Mouse (Mus musculus): ENCODE measurements at regions not wholly inside any gene's neighbourhood (a gene's known extent, or its start where the extent isn't known, plus 50 kb on each side); places are given as distances from the start of the nearest gene placed in this dataset.
"Not testable (repeated sequence)": the region's sequence is repeated elsewhere in the genome, so short reads cannot be mapped to it uniquely, and the experiment has no call there.

GRCm38 (mm10) chr6:37745393-37746100 is 125.1 kb upstream of the Trim24 start:
- no peak for DNase-seq (ENCODE audit: low spot score in 2 of 2)

GRCm38 (mm10) chr6:37747793-37748192 is 122.8 kb upstream of the Trim24 start:
- DNase-seq (ENCODE audit: low spot score in 2 of 2) = not testable (repeated sequence)

DNA sequence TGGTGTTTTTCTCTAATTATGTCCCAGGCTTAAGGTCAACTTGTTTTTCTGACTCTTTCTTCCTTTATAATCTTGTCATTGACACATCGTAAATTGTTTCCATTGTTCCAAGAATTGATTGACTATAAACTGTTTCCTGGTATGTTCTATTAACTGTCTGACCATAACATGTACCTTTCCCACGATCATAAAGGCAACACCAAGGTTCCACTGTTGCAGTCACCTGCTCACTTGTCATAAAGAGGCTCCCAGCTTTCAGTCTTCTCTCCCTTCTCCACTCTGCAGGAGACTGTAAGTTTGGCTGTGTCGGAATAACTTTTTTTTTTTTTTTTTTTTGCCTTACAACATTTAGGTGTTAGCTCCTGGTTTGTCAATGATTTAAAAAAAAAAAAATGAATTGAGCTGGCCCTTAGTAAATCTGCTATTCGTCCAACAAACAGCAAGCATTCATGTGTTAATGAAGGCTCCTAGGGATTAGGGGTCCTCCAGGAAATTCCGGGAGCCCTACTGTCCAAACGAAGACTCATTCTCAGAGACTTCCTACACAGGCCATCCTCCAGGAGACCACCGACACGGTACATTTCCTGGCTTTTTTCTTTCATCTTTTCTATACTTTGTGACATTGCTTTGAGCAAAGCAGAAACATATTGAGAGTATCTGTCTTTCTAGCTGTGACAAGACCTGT is 122.2 kb upstream of the Trim24 start:
- DNase-seq (ENCODE audit: low spot score in 2 of 2) = no peak

DNA sequence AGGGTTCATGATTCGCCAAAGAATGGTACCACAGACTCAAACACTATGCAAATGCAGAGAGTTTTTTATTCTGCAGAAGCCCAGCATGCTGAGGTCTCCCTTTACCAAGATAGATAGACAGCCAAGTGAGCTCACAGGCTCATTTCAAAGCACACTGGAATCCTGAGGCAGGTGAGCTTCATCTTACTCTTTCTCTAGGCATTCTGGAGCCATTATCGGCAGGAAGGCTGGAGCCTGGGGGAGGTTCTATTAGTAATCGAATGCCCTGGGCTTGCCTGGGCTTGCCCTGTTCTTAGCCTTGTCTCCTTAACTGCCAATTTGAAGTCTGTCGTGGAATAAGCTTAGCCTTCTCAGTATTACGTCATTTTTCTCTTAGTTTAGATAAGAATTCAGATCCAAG is 121.6 kb upstream of the Trim24 start:
- DNase-seq (ENCODE audit: low spot score in 2 of 2) = no peak

GRCm38 (mm10) chr6:37750271-37750670 is 120.3 kb upstream of the Trim24 start:
- no peak for DNase-seq (ENCODE audit: low spot score in 2 of 2)

GRCm38 (mm10) chr6:37751701-37752100 is 118.9 kb upstream of the Trim24 start:
- no peak for DNase-seq (ENCODE audit: low spot score in 2 of 2)

GRCm38 (mm10) chr6:37761003-37761402 is 109.6 kb upstream of the Trim24 start:
- not testable (repeated sequence) for DNase-seq (ENCODE audit: low spot score in 2 of 2)

DNA sequence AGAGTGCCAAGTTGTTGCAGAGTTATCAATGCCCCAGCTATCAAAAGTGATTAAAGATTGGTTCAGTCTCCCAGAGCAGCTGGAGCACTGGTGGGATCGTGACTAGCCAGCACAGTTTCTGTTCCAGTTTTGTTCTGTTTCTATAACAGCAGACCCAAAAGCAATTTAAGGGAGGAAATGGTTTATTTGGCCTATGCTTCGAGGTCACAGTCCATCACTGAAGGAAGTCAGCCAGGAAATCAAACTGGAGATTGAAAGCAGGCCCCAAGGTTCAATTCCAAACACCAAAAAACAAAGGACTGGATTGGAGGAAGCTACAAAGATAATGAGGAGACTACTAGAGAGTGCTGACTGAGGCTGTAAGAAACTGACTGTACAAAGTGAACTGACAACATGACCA is 107.6 kb upstream of the Trim24 start:
- DNase-seq (ENCODE audit: low spot score in 2 of 2) = no peak

- DNase-seq (ENCODE audit: low spot score in 2 of 2) = no peak
These were observed 102.9 kb upstream of the Trim24 start for GRCm38 (mm10) chr6:37767690-37768089.

- no peak for DNase-seq (ENCODE audit: low spot score in 2 of 2)
These were observed 97.3 kb upstream of the Trim24 start for GRCm38 (mm10) chr6:37773294-37773693.

DNA sequence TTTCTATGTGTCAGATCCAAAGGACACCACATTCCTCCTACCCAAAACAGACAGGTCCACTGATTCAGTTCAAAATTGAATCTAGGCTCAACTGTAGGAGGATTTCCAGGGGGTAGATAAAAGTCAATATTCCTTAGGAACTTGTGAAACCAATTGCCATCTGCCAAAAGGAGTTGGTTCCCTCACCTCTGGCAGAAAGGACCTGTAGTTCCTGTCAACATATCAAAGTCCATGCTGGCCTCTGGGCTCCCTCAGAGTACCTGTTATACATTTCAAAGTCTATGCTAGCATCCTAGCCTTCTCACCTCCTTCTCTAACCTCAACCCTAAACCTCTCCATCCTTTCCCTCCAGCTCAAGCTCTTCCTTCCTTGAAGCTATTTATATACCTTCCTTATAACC is 95.5 kb upstream of the Trim24 start:
- no peak for DNase-seq (ENCODE audit: low spot score in 2 of 2)

DNA sequence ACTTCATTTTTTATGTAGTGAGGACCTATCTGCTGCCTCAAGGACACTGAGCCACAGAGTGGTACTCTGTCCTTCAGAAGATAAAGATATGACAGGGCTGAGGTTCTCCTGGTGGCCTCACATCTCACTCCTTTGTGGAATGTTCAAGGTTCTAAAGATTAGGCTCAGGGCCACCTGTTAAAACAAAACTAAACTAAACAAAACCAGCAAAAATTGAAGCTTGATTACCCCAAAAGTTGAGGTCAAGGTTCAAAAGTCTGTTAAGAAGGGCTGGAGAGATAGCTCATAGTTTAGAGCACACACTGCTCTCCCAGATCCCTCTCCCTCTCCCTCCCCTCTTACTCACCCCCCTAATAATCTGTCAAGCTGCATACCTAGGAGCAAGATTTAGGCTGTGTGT is 90.7 kb upstream of the Trim24 start:
- DNase-seq (ENCODE audit: low spot score in 2 of 2) = no peak

- DNase-seq (ENCODE audit: low spot score in 2 of 2) = no peak
These were observed 88.7 kb upstream of the Trim24 start for GRCm38 (mm10) chr6:37781894-37782293.

- DNase-seq (ENCODE audit: low spot score in 2 of 2) = not testable (repeated sequence)
These were observed 85.3 kb upstream of the Trim24 start for GRCm38 (mm10) chr6:37785280-37785679.

DNA sequence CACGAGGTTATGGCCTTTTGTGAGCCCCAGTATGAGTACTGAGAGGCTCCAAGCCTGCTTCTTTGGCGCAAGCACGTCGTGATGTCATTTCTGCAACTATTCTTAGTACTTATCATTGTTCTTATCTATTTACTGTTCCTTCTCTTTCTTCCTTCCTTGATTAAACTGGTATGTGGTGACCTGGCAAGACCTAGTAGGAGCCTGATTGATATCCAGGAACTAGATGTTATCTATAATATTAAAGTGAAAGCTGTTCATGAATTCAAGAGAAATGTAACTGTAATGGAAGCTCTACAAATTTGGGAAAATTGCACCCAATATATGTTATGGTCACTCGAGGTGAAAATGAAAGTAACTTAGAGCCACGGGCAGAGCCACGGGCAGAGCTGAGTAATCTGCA is 84.9 kb upstream of the Trim24 start:
- no peak for DNase-seq (ENCODE audit: low spot score in 2 of 2)

DNA sequence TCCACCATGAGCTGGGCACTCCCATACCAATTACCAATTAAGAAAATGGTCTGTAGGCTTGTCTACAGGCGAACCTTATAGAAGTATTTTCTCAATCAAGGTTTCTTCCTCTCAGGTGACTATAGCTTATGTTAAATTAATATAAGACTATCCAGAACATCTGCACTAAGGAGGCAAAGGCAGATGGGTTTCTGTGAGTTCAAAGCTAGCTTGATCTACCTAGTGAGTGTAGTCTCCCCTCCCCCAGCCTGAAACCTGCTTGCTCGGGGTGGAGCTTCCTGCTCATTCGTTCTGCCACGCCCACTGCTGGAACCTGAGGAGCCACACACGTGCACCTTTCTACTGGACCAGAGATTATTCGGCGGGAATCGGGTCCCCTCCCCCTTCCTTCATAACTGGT is 82.8 kb upstream of the Trim24 start:
- DNase-seq (ENCODE audit: low spot score in 2 of 2) = not testable (repeated sequence)

GRCm38 (mm10) chr6:37790878-37791277 is 79.7 kb upstream of the Trim24 start:
- DNase-seq (ENCODE audit: low spot score in 2 of 2) = no peak

DNA sequence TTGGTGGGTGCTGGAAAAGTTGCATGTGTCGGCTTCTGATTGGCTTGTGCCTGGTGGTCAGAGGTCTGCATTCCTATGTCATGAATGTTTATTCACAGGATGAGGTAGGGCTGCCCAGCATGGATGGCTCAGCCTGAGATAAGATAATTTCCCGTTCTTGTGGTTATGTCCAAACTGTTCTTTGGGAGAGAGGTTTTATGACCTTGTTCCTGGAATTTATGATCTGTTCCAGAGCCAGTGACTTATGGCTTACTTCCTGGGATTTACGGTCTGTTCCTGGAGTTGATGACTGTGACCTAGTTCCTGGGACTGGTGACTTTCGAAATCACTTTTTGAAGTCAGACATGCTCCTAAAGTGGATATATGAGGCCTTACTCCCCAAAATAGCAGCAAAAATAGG is 76.4 kb upstream of the Trim24 start:
- DNase-seq (ENCODE audit: low spot score in 2 of 2) = no peak

DNA sequence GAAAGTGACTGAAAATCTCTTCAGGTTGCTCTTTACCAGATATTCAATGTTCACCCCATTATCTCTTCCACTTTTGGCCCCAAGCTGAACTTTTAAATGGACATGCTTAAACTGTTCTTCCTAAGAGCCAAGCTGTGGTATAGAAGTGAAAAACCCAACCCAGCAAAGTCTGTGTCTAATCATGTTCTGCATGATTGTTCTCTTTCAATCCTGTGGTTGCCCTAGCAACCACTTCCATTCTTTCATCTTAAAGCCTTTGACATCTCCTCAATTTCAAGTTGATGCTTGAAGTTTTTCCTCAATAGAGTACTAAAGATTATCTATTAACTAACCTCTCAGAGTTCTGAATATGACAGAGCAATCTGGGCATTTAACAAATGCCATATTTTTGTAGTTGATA is 75.6 kb upstream of the Trim24 start:
- DNase-seq (ENCODE audit: low spot score in 2 of 2) = no peak

DNA sequence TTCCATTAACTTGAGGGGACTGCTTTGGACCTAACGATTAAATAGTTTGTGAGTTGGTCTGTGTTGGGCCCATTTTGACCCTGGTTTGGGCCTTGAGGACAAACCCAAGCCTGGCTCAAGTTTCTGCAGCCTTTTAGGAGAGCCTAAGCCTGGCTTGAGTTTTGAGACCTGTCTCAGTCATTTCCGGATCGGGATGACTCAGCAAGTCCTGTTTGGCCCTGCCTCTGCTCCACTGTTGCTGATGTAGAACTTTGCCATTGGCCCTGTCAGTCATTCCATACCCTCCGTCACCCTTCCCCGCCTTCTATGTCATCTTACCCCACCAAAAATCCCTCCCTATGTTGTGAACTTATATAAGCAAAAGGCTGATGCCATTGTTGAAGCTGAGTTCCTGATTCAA is 67.4 kb upstream of the Trim24 start:
- no peak for DNase-seq (ENCODE audit: low spot score in 2 of 2)

DNA sequence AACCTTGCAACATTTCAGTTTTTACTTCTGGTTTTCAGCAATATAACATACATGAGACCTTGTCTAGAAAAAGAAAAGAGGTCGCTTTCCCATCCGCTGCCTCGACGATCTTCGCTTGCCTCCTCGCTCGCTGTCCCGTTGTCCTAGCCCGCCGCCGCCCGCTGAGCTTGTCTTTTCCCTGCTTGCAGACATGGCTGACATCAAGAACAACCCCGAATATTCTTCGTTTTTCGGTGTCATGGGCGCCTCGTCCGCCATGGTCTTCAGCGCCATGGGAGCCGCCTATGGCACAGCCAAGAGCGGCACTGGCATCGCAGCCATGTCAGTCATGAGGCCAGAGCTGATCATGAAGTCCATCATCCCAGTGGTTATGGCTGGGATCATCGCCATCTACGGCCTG is 64.7 kb upstream of the Trim24 start:
- not testable (repeated sequence) for DNase-seq (ENCODE audit: low spot score in 2 of 2)

- DNase-seq (ENCODE audit: low spot score in 2 of 2) = not testable (repeated sequence)
These were observed 64.0 kb upstream of the Trim24 start for GRCm38 (mm10) chr6:37806529-37807191.
